Mouse (Mus musculus) liver, embryonic 11.5 days (tissue): ENCODE measurements around the gene Pold1. TPM values are rescaled to one million over a fixed set of nuclear protein-coding genes. Genes with fewer than 3 reads are reported as not detected.

Experiments used
- ATAC-seq: fragments of 200-750 bp; cut with Nextera tagmentation; replicated peaks from 2 replicates; pipeline ENCODE4 v1.8.0; 2017; ENCODE audit warnings: moderate number of reproducible peaks, mild to moderate bottlenecking, moderate TSS enrichment, moderate library complexity; ENCODE audit not compliant: low FRiP score
- DNase-seq: peaks from one replicate; pipeline ENCODE4 v3.0.0-alpha.2; 2017; ENCODE audit warnings: low spot score
- H3K27ac ChIP-seq: fragments of 300-500 bp; sonication (generic); 2 replicates; pipeline ENCODE4 v1.5.1; 2014; ENCODE audit warnings: mild to moderate bottlenecking, low read depth, low read length, control low read depth
- H3K27me3 ChIP-seq: fragments of 300-500 bp; sonication (generic); replicated peaks from 2 replicates; pipeline ENCODE4 v1.6.1; 2014; ENCODE audit warnings: low read length, mixed read lengths; ENCODE audit not compliant: control insufficient read depth, insufficient read depth
- H3K36me3 ChIP-seq: fragments of 300-500 bp; sonication (generic); 2 replicates; pipeline ENCODE4 v1.6.1; 2014; ENCODE audit warnings: mild to moderate bottlenecking, low read length, moderate library complexity, mixed read lengths; ENCODE audit not compliant: control insufficient read depth, insufficient read depth
- H3K4me1 ChIP-seq: fragments of 300-500 bp; sonication (generic); replicated peaks from 2 replicates; pipeline ENCODE4 v1.6.1; 2014; ENCODE audit warnings: low read length, mixed read lengths; ENCODE audit not compliant: control insufficient read depth, insufficient read depth
- H3K4me2 ChIP-seq: fragments of 300-500 bp; sonication (generic); 2 replicates; pipeline ENCODE4 v1.6.1; 2014; ENCODE audit warnings: mild to moderate bottlenecking, control low read depth, moderate library complexity
- H3K4me3 ChIP-seq: fragments of 300-500 bp; sonication (generic); 2 replicates; pipeline ENCODE4 v1.5.1; 2014; ENCODE audit warnings: low read depth, low read length, control low read depth
- H3K9ac ChIP-seq: fragments of 300-500 bp; sonication (generic); 2 replicates; pipeline ENCODE4 v1.6.1; 2014; ENCODE audit warnings: low read depth, low read length, control low read depth
- H3K9me3 ChIP-seq: fragments of 300-500 bp; sonication (generic); 2 replicates; pipeline ENCODE4 v1.6.1; 2016; ENCODE audit warnings: low read length, inconsistent platforms, mixed read lengths; ENCODE audit not compliant: control insufficient read depth
- WGBS: fragments of 180-500 bp; shearing (Covaris S2); extraction: QIAGEN DNeasy Blood & Tissue Kit; methylation state at CpG from one replicate; pipeline ENCODE4 v1.1.7; 2014; 5-methylcytosine and 5-hydroxymethylcytosine counted together
- polyA plus RNA-seq: library from polyadenylated mRNA; unstranded; fragments of >200 nt; fragmentation: Nextera tagmentation; extraction: Ambion mirVana; gene quantifications from 2 replicates; pipeline ENCODE4 v1.2.1, GENCODE M21; 2014

The Pold1 gene
- polyA plus RNA-seq, 1 experiment from 2014 or later, result 119 TPM

GRCm38 (mm10) chr7:44591348-44592116 lies 42.9 kb upstream of the Pold1 start:
- 2% methylated on average over 59 of the region's 60 CpGs for WGBS
- Histone ChIP-seq H3K4me1 (peaks cover 3% of the 10 kb centered on the region; the same call in 1 of the 2 replicates), H3K27me3 (peaks cover 75% of the 10 kb centered on the region), H3K4me3 (peak overlapping the region; percentile 54), H3K4me2 (peak overlapping the region; percentile 91), H3K9ac (no peak overlapping the region), H3K27ac (no peak overlapping the region), H3K9me3 (no peaks in the 10 kb centered on the region), H3K36me3 (no peaks in the 10 kb centered on the region)
- DNase-seq (no peak), ATAC-seq (no peak)

- Histone ChIP-seq H3K27me3 (peaks cover 84% of the 10 kb centered on the region), H3K9me3 (no peaks in the 10 kb centered on the region), H3K4me2 (peak within 1 kb of the TSS; percentile 91), H3K27ac (no peak within 1 kb of the TSS), H3K4me3 (peak within 1 kb of the TSS; percentile 54), H3K4me1 (peaks cover 3% of the 10 kb centered on the region; the same call in 1 of the 2 replicates), H3K36me3 (no peaks in the 10 kb centered on the region), H3K9ac (no peak within 1 kb of the TSS)
- peak; percentile 92 for ATAC-seq
- peak; percentile 91 for DNase-seq
- WGBS, result 1% methylated on average over 73 of the region's 80 CpGs
These were observed 42.0 kb upstream of the Pold1 start, which contains the start of gene Kcnc3 for GRCm38 (mm10) chr7:44590402-44591347. Kcnc3 (plus strand) TSS chr7:44590664.

DNA sequence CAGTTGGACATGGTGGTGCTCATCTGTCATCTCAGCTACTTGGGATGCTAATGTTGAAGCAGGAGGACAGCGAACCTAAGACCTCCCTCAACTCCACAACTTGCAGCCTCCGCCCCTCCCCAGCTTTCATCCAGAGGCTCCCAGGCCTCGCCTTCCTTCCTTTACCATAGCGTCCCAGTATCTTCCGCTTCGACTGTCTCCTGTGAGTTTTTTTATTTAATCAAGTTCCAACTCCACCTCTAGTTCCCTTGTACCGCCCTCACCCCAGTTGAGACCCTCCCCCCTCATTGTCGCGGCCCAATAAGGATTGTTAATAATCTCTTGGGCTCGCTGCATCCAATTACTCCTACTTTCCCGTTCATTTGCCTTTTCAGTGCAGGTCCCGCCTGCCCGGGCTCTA lies 41.3 kb upstream of the Pold1 start:
- H3K4me2 ChIP-seq, result peak overlapping the region; percentile 91
- no peak overlapping the region for H3K9ac ChIP-seq
- peaks cover 3% of the 10 kb centered on the region; the same call in 1 of the 2 replicates for H3K4me1 ChIP-seq
- no peaks in the 10 kb centered on the region for H3K9me3 ChIP-seq
- DNase-seq (no peak), ATAC-seq (no peak)
- 4% methylated on average over 13 of the region's 13 CpGs for WGBS
- peak overlapping the region; percentile 16; the same call in 1 of the 2 replicates for H3K4me3 ChIP-seq
- no peaks in the 10 kb centered on the region for H3K36me3 ChIP-seq
- no peak overlapping the region for H3K27ac ChIP-seq
- H3K27me3 ChIP-seq, result peaks cover 91% of the 10 kb centered on the region

- Histone ChIP-seq H3K4me2 (peak overlapping the region; percentile 68), H3K4me1 (peaks cover 3% of the 10 kb centered on the region; the same call in 1 of the 2 replicates), H3K27ac (no peak overlapping the region), H3K9me3 (no peaks in the 10 kb centered on the region), H3K9ac (no peak overlapping the region), H3K4me3 (peak overlapping the region; percentile 44), H3K27me3 (peaks cover 98% of the 10 kb centered on the region), H3K36me3 (no peaks in the 10 kb centered on the region)
- under 1% methylated on average over 31 of the region's 33 CpGs for WGBS
- ATAC-seq (peak; percentile 35; the same call in 1 of the 2 replicates), DNase-seq (peak; percentile 71)
These were observed 40.5 kb upstream of the Pold1 start for GRCm38 (mm10) chr7:44589149-44589548.

GRCm38 (mm10) chr7:44588338-44588737 lies 39.7 kb upstream of the Pold1 start:
- Histone ChIP-seq H3K9me3 (no peaks in the 10 kb centered on the region), H3K36me3 (no peaks in the 10 kb centered on the region), H3K4me2 (peak overlapping the region; percentile 68), H3K4me3 (no peak overlapping the region), H3K27me3 (peaks cover 90% of the 10 kb centered on the region), H3K27ac (no peak overlapping the region), H3K9ac (no peak overlapping the region), H3K4me1 (peaks cover 3% of the 10 kb centered on the region; the same call in 1 of the 2 replicates)
- DNase-seq (no peak), ATAC-seq (no peak)
- 13% methylated on average over 12 of the region's 12 CpGs for WGBS

GRCm38 (mm10) chr7:44587676-44588075 lies 39.0 kb upstream of the Pold1 start:
- peak overlapping the region; percentile 7; the same call in 1 of the 2 replicates for H3K4me3 ChIP-seq
- no peaks in the 10 kb centered on the region for H3K9me3 ChIP-seq
- ATAC-seq (no peak), DNase-seq (no peak)
- no peak overlapping the region for H3K4me2 ChIP-seq
- peaks cover 3% of the 10 kb centered on the region; the same call in 1 of the 2 replicates for H3K4me1 ChIP-seq
- no peaks in the 10 kb centered on the region for H3K36me3 ChIP-seq
- 39% methylated on average over 6 of the region's 6 CpGs for WGBS
- no peak overlapping the region for H3K9ac ChIP-seq
- peaks cover 84% of the 10 kb centered on the region for H3K27me3 ChIP-seq
- no peak overlapping the region for H3K27ac ChIP-seq

GRCm38 (mm10) chr7:44586930-44587329 lies 38.3 kb upstream of the Pold1 start:
- peak overlapping the region; percentile 20; the same call in 1 of the 2 replicates for H3K4me3 ChIP-seq

GRCm38 (mm10) chr7:44586518-44586917 lies 37.9 kb upstream of the Pold1 start:
- H3K4me1 ChIP-seq, result peaks cover 3% of the 10 kb centered on the region; the same call in 1 of the 2 replicates
- H3K4me3 ChIP-seq, result peak overlapping the region; percentile 20; the same call in 1 of the 2 replicates
- peaks cover 78% of the 10 kb centered on the region for H3K27me3 ChIP-seq
- H3K9me3 ChIP-seq, result no peaks in the 10 kb centered on the region
- ATAC-seq (no peak), DNase-seq (no peak)
- no peak overlapping the region for H3K27ac ChIP-seq
- H3K4me2 ChIP-seq, result peak overlapping the region; percentile 45
- H3K36me3 ChIP-seq, result no peaks in the 10 kb centered on the region
- WGBS, result 16% methylated on average over 19 of the region's 19 CpGs
- H3K9ac ChIP-seq, result no peak overlapping the region

More at GRCm38 (mm10) chr7:44586930-44587329, 38.3 kb upstream of the Pold1 start:
- no peak for DNase-seq
- Histone ChIP-seq H3K4me1 (peaks cover 3% of the 10 kb centered on the region; the same call in 1 of the 2 replicates), H3K36me3 (no peaks in the 10 kb centered on the region), H3K9me3 (no peaks in the 10 kb centered on the region), H3K4me2 (peak overlapping the region; percentile 45), H3K27me3 (peaks cover 81% of the 10 kb centered on the region), H3K27ac (no peak overlapping the region), H3K9ac (no peak overlapping the region)
- no peak for ATAC-seq
- 1% methylated on average over 18 of the region's 18 CpGs for WGBS
